Mouse (Mus musculus) liver, embryonic 15.5 days (tissue): ENCODE data around the gene Syt2. TPM values are rescaled to one million over a fixed set of nuclear protein-coding genes. Genes with fewer than 3 reads are reported as not detected.

Experiments
- ATAC-seq: fragments of 200-750 bp; cut with Nextera tagmentation; 2 replicates; pipeline ENCODE4 v1.8.0; 2017; ENCODE audit warnings: moderate number of reproducible peaks, mild to moderate bottlenecking, moderate library complexity; ENCODE audit not compliant: insufficient read depth
- H3K27ac ChIP-seq: fragments of 300-500 bp; sonication (generic); replicated peaks from 2 replicates; pipeline ENCODE4 v1.5.1; 2015; ENCODE audit warnings: mild to moderate bottlenecking, inconsistent platforms
- H3K27me3 ChIP-seq: fragments of 300-500 bp; sonication (generic); 2 replicates; pipeline ENCODE4 v1.6.1; 2015; ENCODE audit warnings: mild to moderate bottlenecking, inconsistent platforms
- H3K36me3 ChIP-seq: fragments of 300-500 bp; sonication (generic); replicated peaks from 2 replicates; pipeline ENCODE4 v1.6.1; 2015; ENCODE audit warnings: moderate library complexity, mild to moderate bottlenecking, inconsistent platforms
- H3K4me1 ChIP-seq: fragments of 300-500 bp; sonication (generic); replicated peaks from 2 replicates; pipeline ENCODE4 v1.6.1; 2015; ENCODE audit warnings: inconsistent platforms
- H3K4me2 ChIP-seq: fragments of 300-500 bp; sonication (generic); 2 replicates; pipeline ENCODE4 v1.6.1; 2015; ENCODE audit warnings: moderate library complexity, mild to moderate bottlenecking, inconsistent platforms
- H3K4me3 ChIP-seq: fragments of 300-500 bp; sonication (generic); replicated peaks from 2 replicates; pipeline ENCODE4 v1.5.1; 2015; ENCODE audit warnings: mild to moderate bottlenecking, inconsistent platforms
- H3K9ac ChIP-seq: fragments of 300-500 bp; sonication (generic); 2 replicates; pipeline ENCODE4 v1.6.1; 2015; ENCODE audit warnings: moderate library complexity, mild to moderate bottlenecking, inconsistent platforms
- H3K9me3 ChIP-seq: fragments of 300-500 bp; sonication (generic); replicated peaks from 2 replicates; pipeline ENCODE4 v1.6.1; 2016; ENCODE audit warnings: inconsistent platforms
- WGBS: fragments of 180-500 bp; shearing (Covaris S2); methylation state at CpG from one replicate; pipeline ENCODE4 v1.1.7; 2015; ENCODE audit warnings: mixed read lengths; ENCODE audit not compliant: insufficient replicate concordance; 5-methylcytosine and 5-hydroxymethylcytosine counted together
- polyA plus RNA-seq: library from polyadenylated mRNA; unstranded; fragments of >200 nt; fragmentation: Nextera tagmentation; extraction: Ambion mirVana; gene quantifications from 2 replicates; pipeline ENCODE4 v1.2.1, GENCODE M21; 2015

The Syt2 gene
- polyA plus RNA-seq, 1 experiment from 2014 or later = 0.06 TPM

- no peaks in the 10 kb centered on the region for H3K9me3 ChIP-seq
- no peak overlapping the region for H3K4me2 ChIP-seq
- no peaks in the 10 kb centered on the region for H3K27me3 ChIP-seq
- H3K36me3 ChIP-seq = peaks cover 8% of the 10 kb centered on the region; the same call in 1 of the 2 replicates
- H3K27ac ChIP-seq = no peak overlapping the region
- peaks cover 19% of the 10 kb centered on the region for H3K4me1 ChIP-seq
- 67% methylated on average over 6 of the region's 6 CpGs for WGBS
- no peak overlapping the region for H3K9ac ChIP-seq
- H3K4me3 ChIP-seq = no peak overlapping the region
- ATAC-seq = no peak
Observed at GRCm38 (mm10) chr1:134774728-134775287, 128.3 kb downstream of the Syt2 start.

DNA sequence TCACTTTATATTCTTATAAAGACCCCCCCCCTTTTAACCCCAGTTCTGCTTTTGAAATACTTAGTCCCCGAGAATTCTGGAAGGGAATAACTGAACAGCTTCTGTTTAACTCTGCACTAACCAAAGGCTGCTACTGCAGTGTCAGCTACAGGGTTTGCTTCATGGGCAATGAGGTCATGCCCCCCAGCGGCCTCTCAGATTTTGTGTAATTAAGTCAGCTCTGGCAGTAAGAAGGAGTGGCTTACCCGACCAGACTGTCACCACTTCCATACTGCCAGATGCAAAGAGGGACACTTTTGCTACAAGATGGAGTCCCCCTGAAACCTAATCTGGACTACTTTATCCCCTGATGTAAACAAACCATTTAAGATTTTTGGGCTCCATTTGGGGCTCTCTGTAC is 129.2 kb downstream of the Syt2 start:
- Histone ChIP-seq H3K36me3 (peaks cover 8% of the 10 kb centered on the region; the same call in 1 of the 2 replicates), H3K27me3 (no peaks in the 10 kb centered on the region), H3K9me3 (no peaks in the 10 kb centered on the region), H3K27ac (no peak overlapping the region), H3K4me1 (peaks cover 19% of the 10 kb centered on the region), H3K9ac (no peak overlapping the region), H3K4me3 (no peak overlapping the region), H3K4me2 (no peak overlapping the region)
- no peak for ATAC-seq
- 53% methylated on average over 3 of the region's 3 CpGs for WGBS

DNA sequence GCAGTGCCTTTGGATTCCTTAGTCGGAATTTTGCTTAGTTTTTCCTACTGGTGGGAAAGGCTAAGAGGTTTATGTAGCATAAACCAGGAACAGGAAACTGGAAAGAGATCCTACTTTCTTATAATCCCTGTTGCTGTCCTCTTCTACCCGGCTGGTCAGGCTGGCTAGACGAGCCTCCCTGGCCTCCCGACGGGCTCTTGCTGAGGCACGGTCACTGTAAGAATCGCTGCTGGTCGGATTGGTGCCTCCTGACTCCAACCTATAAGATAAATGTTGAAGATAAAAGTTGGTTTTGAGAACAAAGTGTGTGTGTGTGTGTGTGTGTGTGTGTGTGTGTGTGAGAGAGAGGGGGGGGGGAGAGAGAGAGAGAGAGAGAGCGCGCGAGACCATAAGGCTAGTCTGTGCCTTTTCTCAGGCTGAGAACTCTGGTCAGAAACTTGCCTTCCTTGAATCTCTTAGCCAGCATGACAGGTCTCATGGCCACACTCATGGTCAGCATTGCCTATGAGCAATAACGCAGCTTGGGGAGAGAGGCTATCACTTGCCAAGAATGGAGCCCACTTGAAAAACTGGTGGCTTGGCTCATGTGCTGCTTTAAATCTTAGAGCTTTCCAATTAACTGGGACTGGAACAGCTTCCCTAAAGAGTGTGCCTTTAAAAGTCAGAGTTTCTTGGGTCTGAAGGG is 130.9 kb downstream of the Syt2 start:
- Histone ChIP-seq H3K36me3 (peaks cover 8% of the 10 kb centered on the region; the same call in 1 of the 2 replicates), H3K4me2 (no peak overlapping the region), H3K9ac (no peak overlapping the region), H3K4me3 (no peak overlapping the region), H3K27me3 (no peaks in the 10 kb centered on the region), H3K4me1 (peaks cover 14% of the 10 kb centered on the region), H3K9me3 (no peaks in the 10 kb centered on the region), H3K27ac (no peak overlapping the region)
- 85% methylated on average over 12 of the region's 12 CpGs for WGBS
- no peak for ATAC-seq

DNA sequence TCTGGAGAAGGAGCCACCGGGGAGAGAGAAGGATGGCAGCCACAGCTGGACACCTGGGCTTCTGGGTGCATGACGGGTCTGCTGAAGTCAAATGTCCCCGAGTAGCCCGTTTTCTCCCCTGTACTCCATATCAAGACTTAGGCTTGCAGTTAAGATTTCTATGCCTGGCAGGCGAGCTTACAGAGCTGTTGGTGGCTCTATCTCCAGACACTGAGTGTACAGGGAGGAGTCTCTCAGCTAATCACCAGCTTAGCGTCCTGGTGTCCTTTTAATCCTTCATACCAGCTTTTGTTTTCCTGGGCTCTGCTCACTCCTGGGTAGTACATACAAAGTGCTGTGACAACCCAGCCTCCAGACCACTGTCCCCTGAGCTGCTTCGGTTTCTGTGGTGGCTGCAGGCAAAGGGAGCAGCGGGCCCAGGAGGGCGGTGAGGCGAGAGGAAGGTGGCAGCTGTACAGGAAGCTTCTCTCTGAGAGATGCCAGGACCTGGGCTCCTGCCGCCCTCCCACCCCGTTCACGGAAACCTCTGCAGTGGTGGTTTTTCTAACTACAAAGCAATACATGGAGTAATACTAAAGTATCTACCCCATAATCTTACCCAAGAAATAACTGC is 131.6 kb downstream of the Syt2 start:
- Histone ChIP-seq H3K4me3 (no peak overlapping the region), H3K9me3 (no peaks in the 10 kb centered on the region), H3K4me1 (peaks cover 14% of the 10 kb centered on the region), H3K4me2 (peak overlapping the region; percentile 29; the same call in 1 of the 2 replicates), H3K27me3 (no peaks in the 10 kb centered on the region), H3K9ac (no peak overlapping the region), H3K36me3 (peaks cover 8% of the 10 kb centered on the region; the same call in 1 of the 2 replicates), H3K27ac (no peak overlapping the region)
- WGBS = 52% methylated on average over 13 of the region's 13 CpGs
- no peak for ATAC-seq

DNA sequence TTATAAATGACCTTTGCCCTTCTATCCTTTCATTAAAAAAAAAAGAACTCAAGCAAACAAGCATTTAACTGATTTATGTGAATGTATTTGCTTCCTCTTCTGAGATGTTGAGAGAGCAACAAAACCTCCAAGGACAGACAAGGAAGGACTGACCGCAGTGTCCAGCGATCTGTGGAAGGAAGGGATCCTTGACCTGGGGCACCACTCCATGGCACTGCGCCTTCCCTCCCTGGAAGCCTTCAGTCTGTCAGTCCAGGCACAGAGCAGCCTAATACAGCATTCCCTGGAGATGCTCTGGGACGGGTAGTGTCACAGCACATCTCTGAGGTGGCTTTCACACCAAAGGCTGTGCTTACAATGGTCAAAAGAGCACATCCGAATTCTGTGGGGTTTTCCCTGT is 136.3 kb downstream of the Syt2 start:
- Histone ChIP-seq H3K9ac (no peak overlapping the region), H3K4me1 (peaks cover 5% of the 10 kb centered on the region), H3K27me3 (no peaks in the 10 kb centered on the region), H3K4me2 (no peak overlapping the region), H3K27ac (no peak overlapping the region), H3K36me3 (no peaks in the 10 kb centered on the region), H3K4me3 (no peak overlapping the region), H3K9me3 (no peaks in the 10 kb centered on the region)
- WGBS = 71% methylated on average over 5 of the region's 5 CpGs
- no peak for ATAC-seq

- Histone ChIP-seq H3K9ac (no peak overlapping the region), H3K4me1 (no peaks in the 10 kb centered on the region), H3K9me3 (no peaks in the 10 kb centered on the region), H3K36me3 (no peaks in the 10 kb centered on the region), H3K4me2 (no peak overlapping the region), H3K4me3 (no peak overlapping the region), H3K27ac (no peak overlapping the region), H3K27me3 (no peaks in the 10 kb centered on the region)
- WGBS = 67% methylated on average over 4 of the region's 4 CpGs
- no peak for ATAC-seq
Observed at GRCm38 (mm10) chr1:134783958-134784357, 137.5 kb downstream of the Syt2 start.

DNA sequence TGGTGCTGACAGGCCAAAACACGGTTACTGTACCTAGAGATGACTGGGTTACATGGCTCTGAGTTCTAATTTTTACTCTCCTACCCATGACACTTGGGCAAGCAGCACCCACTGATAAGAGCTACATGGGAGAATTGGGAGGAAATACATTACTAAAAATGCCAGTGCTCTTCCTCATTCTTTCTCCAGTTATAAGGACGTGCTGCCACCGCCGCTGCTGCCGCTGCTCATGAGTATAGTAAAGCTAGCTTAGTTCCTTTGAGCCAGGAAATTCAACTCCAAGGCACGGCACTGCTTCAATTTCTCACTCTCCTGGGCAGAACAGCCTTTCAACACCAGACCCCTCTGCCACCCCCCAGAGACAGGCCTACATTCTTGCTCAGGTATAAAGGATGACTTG is 138.0 kb downstream of the Syt2 start:
- no peaks in the 10 kb centered on the region for H3K4me1 ChIP-seq
- no peak overlapping the region for H3K4me2 ChIP-seq
- 54% methylated on average over 6 of the region's 6 CpGs for WGBS
- no peak overlapping the region for H3K9ac ChIP-seq
- no peak for ATAC-seq
- H3K4me3 ChIP-seq = no peak overlapping the region
- H3K9me3 ChIP-seq = no peaks in the 10 kb centered on the region
- H3K27me3 ChIP-seq = no peaks in the 10 kb centered on the region
- no peaks in the 10 kb centered on the region for H3K36me3 ChIP-seq
- H3K27ac ChIP-seq = no peak overlapping the region

DNA sequence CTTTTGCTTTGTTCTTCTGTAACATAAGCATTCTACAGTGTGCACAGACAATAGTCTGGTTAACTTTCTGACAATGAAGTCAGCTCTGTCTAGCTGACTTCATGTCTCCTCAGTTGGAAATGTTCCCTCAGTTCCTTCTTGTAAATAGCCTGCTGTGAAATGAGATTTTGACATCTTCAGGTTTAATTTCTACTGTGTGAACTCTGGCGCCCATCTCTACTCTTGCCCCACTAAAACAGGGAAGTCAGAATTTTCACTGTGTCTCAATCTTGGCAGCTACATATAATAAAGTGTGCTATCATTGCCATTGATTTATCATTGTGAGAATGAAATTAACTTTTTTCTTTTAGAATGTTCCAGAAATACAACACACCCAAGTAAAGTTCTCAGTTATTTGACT is 138.4 kb downstream of the Syt2 start:
- 69% methylated on average over 1 of the region's 1 CpGs for WGBS
- ATAC-seq = no peak
- no peak overlapping the region for H3K9ac ChIP-seq
- no peak overlapping the region for H3K27ac ChIP-seq
- no peaks in the 10 kb centered on the region for H3K36me3 ChIP-seq
- no peaks in the 10 kb centered on the region for H3K4me1 ChIP-seq
- H3K9me3 ChIP-seq = no peaks in the 10 kb centered on the region
- no peak overlapping the region for H3K4me3 ChIP-seq
- H3K27me3 ChIP-seq = no peaks in the 10 kb centered on the region
- no peak overlapping the region for H3K4me2 ChIP-seq

DNA sequence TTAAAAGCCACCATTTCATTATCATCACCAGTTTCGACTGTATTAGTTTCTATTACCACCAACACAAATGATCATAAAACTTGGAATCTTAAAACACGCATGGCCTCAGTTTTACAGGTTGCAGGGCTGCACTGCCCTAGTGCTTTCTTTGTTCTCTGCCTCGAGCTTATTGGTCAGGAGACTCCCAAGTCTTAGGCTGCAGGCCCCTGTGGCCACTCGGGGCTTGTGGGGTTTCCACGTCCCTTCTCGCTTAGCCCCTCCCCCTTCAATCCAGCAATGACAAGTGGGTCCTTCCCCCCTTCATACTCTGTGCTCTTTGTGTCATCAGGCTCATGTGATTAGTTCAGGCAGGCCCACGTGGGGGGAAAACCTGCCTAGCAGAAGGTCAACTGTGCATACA is 141.6 kb downstream of the Syt2 start:
- Histone ChIP-seq H3K9me3 (no peaks in the 10 kb centered on the region), H3K4me3 (no peak overlapping the region), H3K4me2 (no peak overlapping the region), H3K9ac (no peak overlapping the region), H3K27me3 (no peaks in the 10 kb centered on the region), H3K4me1 (peaks cover 7% of the 10 kb centered on the region; the same call in 1 of the 2 replicates), H3K36me3 (no peaks in the 10 kb centered on the region), H3K27ac (no peak overlapping the region)
- ATAC-seq = no peak
- 60% methylated on average over 7 of the region's 7 CpGs for WGBS

GRCm38 (mm10) chr1:134790716-134791439 is 144.4 kb downstream of the Syt2 start:
- no peaks in the 10 kb centered on the region for H3K27me3 ChIP-seq
- no peak for ATAC-seq
- H3K36me3 ChIP-seq = no peaks in the 10 kb centered on the region
- H3K4me3 ChIP-seq = no peak overlapping the region
- no peak overlapping the region for H3K9ac ChIP-seq
- no peaks in the 10 kb centered on the region for H3K9me3 ChIP-seq
- H3K4me1 ChIP-seq = peaks cover 7% of the 10 kb centered on the region; the same call in 1 of the 2 replicates
- no peak overlapping the region for H3K27ac ChIP-seq
- H3K4me2 ChIP-seq = no peak overlapping the region
- 31% methylated on average over 2 of the region's 2 CpGs for WGBS

GRCm38 (mm10) chr1:134791456-134791855 is 145.0 kb downstream of the Syt2 start:
- Histone ChIP-seq H3K27me3 (no peaks in the 10 kb centered on the region), H3K9me3 (no peaks in the 10 kb centered on the region), H3K4me3 (no peak overlapping the region), H3K4me2 (no peak overlapping the region), H3K36me3 (no peaks in the 10 kb centered on the region), H3K4me1 (peaks cover 7% of the 10 kb centered on the region; the same call in 1 of the 2 replicates), H3K27ac (no peak overlapping the region), H3K9ac (no peak overlapping the region)
- no peak for ATAC-seq
